Mouse (Mus musculus): ENCODE data around the gene Macf1. TPM values are rescaled to one million over a fixed set of nuclear protein-coding genes. Genes with fewer than 3 reads are reported as not detected.
A peak's percentile ranks its signal among the peaks of the same experiment; 100 is the strongest.

Macf1 gene
- polyA plus RNA-seq, 1 experiment from 2014 or later: 108 TPM

DNA sequence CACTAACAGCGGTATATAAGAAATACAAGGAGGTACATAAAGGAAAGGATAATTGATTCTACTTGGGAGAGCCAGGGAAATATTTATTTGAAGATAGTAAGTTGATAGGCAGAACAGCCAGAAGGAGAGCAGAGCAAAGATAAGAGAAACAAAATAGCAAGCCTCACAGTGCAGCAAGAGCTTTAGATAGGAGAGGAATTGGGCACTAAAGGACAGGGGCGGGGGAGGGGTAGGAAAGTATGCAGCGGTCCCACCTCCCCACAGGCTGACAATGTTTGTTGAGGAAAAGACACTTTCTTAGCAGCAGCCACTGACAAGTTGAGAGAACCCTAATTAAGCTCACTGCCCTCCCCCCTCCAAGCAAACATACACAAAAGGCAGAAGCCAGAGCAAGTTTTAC is 131.5 kb downstream of the Macf1 start:
- Histone ChIP-seq H3K36me3 (ENCODE audit: control insufficient read depth, insufficient read depth, low read length) (no peaks in the 10 kb centered on the region), H3K9me3 (replicated peaks; ENCODE audit: control insufficient read depth, low read length) (no peaks in the 10 kb centered on the region), H3K9ac (ENCODE audit: low read depth, low read length) (no peak overlapping the region), H3K4me2 (peak overlapping the region; percentile 35), H3K4me3 (ENCODE audit: low read depth, low read length) (no peak overlapping the region), H3K4me1 (ENCODE audit: control insufficient read depth, insufficient read depth, low read length) (peaks cover 35% of the 10 kb centered on the region), H3K27ac (ENCODE audit: low read depth, low read length) (peak overlapping the region; percentile 38), H3K27me3 (ENCODE audit: control insufficient read depth, insufficient read depth, low read length) (no peaks in the 10 kb centered on the region)
- ATAC-seq (replicated peaks; ENCODE audit: insufficient number of reproducible peaks, low FRiP score, low TSS enrichment): peak; percentile 57; the same call in 1 of the 2 replicates
- 6% methylated on average over 3 of the region's 3 CpGs for WGBS (ENCODE audit: insufficient replicate concordance)

DNA sequence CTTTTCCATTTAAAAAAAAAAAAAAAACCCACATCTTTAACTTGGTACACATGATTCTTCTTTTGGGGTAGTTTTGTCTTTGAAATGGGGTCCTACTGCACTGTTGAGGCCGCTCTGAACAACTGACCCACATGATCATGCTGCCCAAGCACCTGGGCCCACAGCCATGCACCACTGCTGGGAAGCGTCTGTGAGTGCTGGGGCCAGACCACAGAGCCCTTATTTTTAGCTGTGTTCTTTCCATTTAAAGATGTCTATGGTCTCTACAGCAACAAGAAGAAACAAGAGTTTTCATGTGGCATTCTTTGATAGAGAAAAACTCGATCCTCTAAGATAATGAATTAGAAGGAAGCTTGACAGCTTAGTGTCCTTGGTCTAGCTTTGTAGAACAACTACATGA is 135.8 kb downstream of the Macf1 start:
- Histone ChIP-seq H3K4me3 (ENCODE audit: low read depth, low read length) (no peak overlapping the region), H3K27ac (ENCODE audit: low read depth, low read length) (no peak overlapping the region), H3K4me1 (ENCODE audit: control insufficient read depth, insufficient read depth, low read length) (peaks cover 12% of the 10 kb centered on the region), H3K27me3 (ENCODE audit: control insufficient read depth, insufficient read depth, low read length) (no peaks in the 10 kb centered on the region), H3K9me3 (replicated peaks; ENCODE audit: control insufficient read depth, low read length) (no peaks in the 10 kb centered on the region), H3K4me2 (no peak overlapping the region), H3K36me3 (ENCODE audit: control insufficient read depth, insufficient read depth, low read length) (peaks cover 3% of the 10 kb centered on the region; the same call in 1 of the 2 replicates), H3K9ac (ENCODE audit: low read depth, low read length) (no peak overlapping the region)
- no peak for ATAC-seq (replicated peaks; ENCODE audit: insufficient number of reproducible peaks, low FRiP score, low TSS enrichment)
- WGBS (ENCODE audit: insufficient replicate concordance): 80% methylated on average over 3 of the region's 3 CpGs

DNA sequence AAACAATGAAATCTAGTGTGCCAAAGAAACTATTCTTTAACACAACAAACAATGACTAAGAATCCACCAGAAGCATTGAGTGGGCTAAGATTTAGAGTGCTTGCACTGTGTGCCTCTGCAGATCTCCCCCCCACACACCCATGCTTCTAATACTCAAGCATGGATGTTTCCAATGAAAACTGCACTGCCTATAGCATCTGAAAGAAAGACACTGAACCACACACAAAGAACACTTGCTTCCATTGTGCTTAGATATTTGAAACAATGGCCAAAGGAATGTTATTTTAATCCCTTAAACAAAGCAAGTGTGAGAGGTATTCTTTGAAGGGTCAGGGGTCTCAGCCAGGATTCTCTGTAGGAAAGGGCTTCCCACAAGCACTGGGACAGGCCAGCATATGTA is 140.5 kb downstream of the Macf1 start:
- Histone ChIP-seq H3K27ac (ENCODE audit: low read depth, low read length) (no peak overlapping the region), H3K4me3 (ENCODE audit: low read depth, low read length) (no peak overlapping the region), H3K4me2 (no peak overlapping the region), H3K27me3 (ENCODE audit: control insufficient read depth, insufficient read depth, low read length) (no peaks in the 10 kb centered on the region), H3K9me3 (replicated peaks; ENCODE audit: control insufficient read depth, low read length) (no peaks in the 10 kb centered on the region), H3K9ac (ENCODE audit: low read depth, low read length) (no peak overlapping the region), H3K36me3 (ENCODE audit: control insufficient read depth, insufficient read depth, low read length) (peaks cover 5% of the 10 kb centered on the region; the same call in 1 of the 2 replicates), H3K4me1 (ENCODE audit: control insufficient read depth, insufficient read depth, low read length) (no peaks in the 10 kb centered on the region)
- no peak for ATAC-seq (replicated peaks; ENCODE audit: insufficient number of reproducible peaks, low FRiP score, low TSS enrichment)

DNA sequence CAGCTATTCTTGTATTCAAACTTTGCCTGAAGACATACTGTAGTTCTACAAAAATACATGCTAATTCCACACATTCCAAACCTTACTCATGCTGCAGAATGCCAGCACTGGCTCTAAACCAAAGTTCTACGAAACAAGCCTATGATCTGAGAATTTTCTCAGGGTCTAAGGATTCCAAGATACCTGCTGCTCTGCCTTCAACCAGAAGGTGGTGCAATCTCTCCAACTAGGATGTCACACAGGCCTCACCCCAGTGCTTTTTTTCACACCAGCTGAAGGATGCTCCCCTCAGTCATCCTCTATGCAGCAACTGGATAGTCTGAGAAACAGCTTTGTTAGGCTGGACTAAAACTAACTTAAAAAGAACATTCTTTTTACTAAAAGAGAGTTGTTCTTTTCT is 148.9 kb downstream of the Macf1 start:
- Histone ChIP-seq H3K36me3 (ENCODE audit: control insufficient read depth, insufficient read depth, low read length) (peaks cover 6% of the 10 kb centered on the region), H3K9me3 (replicated peaks; ENCODE audit: control insufficient read depth, low read length) (no peaks in the 10 kb centered on the region)
- WGBS (ENCODE audit: insufficient replicate concordance): 57% methylated on average over 1 of the region's 1 CpGs

DNA sequence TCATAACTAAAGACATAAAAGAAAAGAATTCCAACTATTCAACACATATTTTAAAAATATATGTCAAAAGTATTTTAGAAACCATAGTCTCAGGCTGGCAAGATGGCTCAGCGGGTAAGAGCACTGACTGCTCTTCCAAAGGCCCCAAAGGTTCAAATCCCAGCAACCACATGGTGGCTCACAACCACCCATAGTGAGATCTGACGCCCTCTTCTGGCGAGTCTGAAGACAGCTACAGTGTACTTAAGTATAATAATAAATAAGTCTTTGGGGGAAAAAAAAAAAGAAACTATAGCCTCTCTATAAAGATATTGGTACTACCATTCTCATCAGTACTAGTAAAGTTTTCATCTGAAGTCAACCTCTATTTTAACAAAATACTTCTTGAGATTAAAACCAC is 152.2 kb downstream of the Macf1 start:
- no peak for ATAC-seq (replicated peaks; ENCODE audit: insufficient number of reproducible peaks, low FRiP score, low TSS enrichment)
- no peak overlapping the region for H3K4me2 ChIP-seq
- no peaks in the 10 kb centered on the region for H3K9me3 ChIP-seq (replicated peaks; ENCODE audit: control insufficient read depth, low read length)
- H3K4me1 ChIP-seq (ENCODE audit: control insufficient read depth, insufficient read depth, low read length): peaks cover 17% of the 10 kb centered on the region
- 40% methylated on average over 3 of the region's 3 CpGs for WGBS (ENCODE audit: insufficient replicate concordance)
- H3K36me3 ChIP-seq (ENCODE audit: control insufficient read depth, insufficient read depth, low read length): no peaks in the 10 kb centered on the region
- no peaks in the 10 kb centered on the region for H3K27me3 ChIP-seq (ENCODE audit: control insufficient read depth, insufficient read depth, low read length)
- H3K4me3 ChIP-seq (ENCODE audit: low read depth, low read length): no peak overlapping the region
- no peak overlapping the region for H3K27ac ChIP-seq (ENCODE audit: low read depth, low read length)
- no peak overlapping the region for H3K9ac ChIP-seq (ENCODE audit: low read depth, low read length)

More for the DNA sequence above, 148.9 kb downstream of the Macf1 start:
- Histone ChIP-seq H3K9ac (ENCODE audit: low read depth, low read length) (no peak overlapping the region), H3K4me2 (no peak overlapping the region), H3K27me3 (ENCODE audit: control insufficient read depth, insufficient read depth, low read length) (no peaks in the 10 kb centered on the region), H3K4me1 (ENCODE audit: control insufficient read depth, insufficient read depth, low read length) (no peaks in the 10 kb centered on the region), H3K4me3 (ENCODE audit: low read depth, low read length) (no peak overlapping the region), H3K27ac (ENCODE audit: low read depth, low read length) (no peak overlapping the region)
- ATAC-seq (replicated peaks; ENCODE audit: insufficient number of reproducible peaks, low FRiP score, low TSS enrichment): no peak

DNA sequence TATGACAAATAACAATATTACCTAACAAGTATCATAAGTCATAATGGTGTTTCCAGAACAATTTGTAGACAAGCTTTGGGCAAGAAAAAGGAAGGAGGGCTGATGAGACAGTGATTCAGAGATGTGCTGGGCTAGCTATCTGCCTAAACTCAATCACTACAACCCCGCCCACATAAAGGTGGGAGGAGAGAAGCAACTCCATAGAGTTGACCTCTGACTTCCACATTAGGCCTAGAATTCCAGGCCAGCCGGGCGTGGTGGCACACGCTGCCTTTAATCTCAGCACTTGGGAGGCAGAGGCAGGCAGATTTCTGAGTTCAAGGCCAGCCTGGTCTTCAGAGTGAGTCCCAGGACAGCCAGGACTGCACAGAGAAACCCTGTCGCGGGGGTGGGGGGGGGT is 153.2 kb downstream of the Macf1 start:
- H3K9me3 ChIP-seq (replicated peaks; ENCODE audit: control insufficient read depth, low read length): no peaks in the 10 kb centered on the region
- no peak overlapping the region for H3K27ac ChIP-seq (ENCODE audit: low read depth, low read length)
- H3K4me1 ChIP-seq (ENCODE audit: control insufficient read depth, insufficient read depth, low read length): peaks cover 22% of the 10 kb centered on the region
- 80% methylated on average over 5 of the region's 6 CpGs for WGBS (ENCODE audit: insufficient replicate concordance)
- no peaks in the 10 kb centered on the region for H3K27me3 ChIP-seq (ENCODE audit: control insufficient read depth, insufficient read depth, low read length)
- no peak overlapping the region for H3K9ac ChIP-seq (ENCODE audit: low read depth, low read length)
- ATAC-seq (replicated peaks; ENCODE audit: insufficient number of reproducible peaks, low FRiP score, low TSS enrichment): no peak
- H3K4me2 ChIP-seq: no peak overlapping the region
- no peak overlapping the region for H3K4me3 ChIP-seq (ENCODE audit: low read depth, low read length)
- H3K36me3 ChIP-seq (ENCODE audit: control insufficient read depth, insufficient read depth, low read length): no peaks in the 10 kb centered on the region

DNA sequence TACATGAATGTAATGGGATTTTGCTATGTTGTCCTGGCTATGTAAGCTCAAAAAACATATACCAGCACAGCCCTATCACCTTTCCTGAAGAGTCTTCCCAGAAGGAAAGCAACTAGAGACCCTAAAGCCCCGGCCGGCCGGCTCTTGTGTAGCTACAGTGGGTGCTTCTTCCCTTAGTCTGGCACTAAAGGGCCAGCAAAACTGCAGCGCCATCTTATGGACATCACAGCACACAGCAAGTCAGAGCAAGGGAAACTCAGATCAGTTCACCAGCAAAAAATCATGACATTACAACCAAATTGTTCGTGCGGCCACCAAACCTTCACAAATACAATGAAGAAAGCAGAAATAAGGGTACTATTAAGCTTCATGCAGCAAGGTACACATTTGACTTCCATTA is 154.9 kb downstream of the Macf1 start:
- Histone ChIP-seq H3K4me1 (ENCODE audit: control insufficient read depth, insufficient read depth, low read length) (peaks cover 27% of the 10 kb centered on the region), H3K9me3 (replicated peaks; ENCODE audit: control insufficient read depth, low read length) (no peaks in the 10 kb centered on the region), H3K4me2 (no peak overlapping the region), H3K36me3 (ENCODE audit: control insufficient read depth, insufficient read depth, low read length) (no peaks in the 10 kb centered on the region), H3K27ac (ENCODE audit: low read depth, low read length) (no peak overlapping the region), H3K9ac (ENCODE audit: low read depth, low read length) (no peak overlapping the region), H3K4me3 (ENCODE audit: low read depth, low read length) (no peak overlapping the region), H3K27me3 (ENCODE audit: control insufficient read depth, insufficient read depth, low read length) (no peaks in the 10 kb centered on the region)
- WGBS (ENCODE audit: insufficient replicate concordance): 54% methylated on average over 6 of the region's 6 CpGs
- ATAC-seq (replicated peaks; ENCODE audit: insufficient number of reproducible peaks, low FRiP score, low TSS enrichment): no peak

DNA sequence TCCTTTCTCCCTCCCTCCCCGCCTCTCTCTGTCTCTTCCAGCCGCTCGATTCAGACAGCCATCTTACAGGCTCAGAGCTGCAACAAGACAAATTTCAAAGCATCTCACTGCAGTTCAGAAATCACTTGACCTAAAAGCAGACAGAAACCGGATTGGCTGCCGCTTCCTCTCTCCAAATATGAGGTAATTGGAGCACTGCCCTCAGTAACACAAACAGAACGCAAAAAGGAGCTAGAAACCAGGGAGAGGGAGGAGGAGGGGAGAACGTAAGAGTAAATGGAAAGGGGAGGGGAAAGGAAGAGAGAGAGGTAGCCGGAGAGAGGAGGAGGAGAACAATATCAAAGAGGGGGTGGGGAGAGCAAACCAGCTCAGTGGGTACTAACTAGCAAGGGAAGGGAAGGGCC is 156.6 kb downstream of the Macf1 start:
- no peaks in the 10 kb centered on the region for H3K27me3 ChIP-seq (ENCODE audit: control insufficient read depth, insufficient read depth, low read length)
- no peaks in the 10 kb centered on the region for H3K9me3 ChIP-seq (replicated peaks; ENCODE audit: control insufficient read depth, low read length)
- peak overlapping the region; percentile 18; the same call in 1 of the 2 replicates for H3K4me3 ChIP-seq (ENCODE audit: low read depth, low read length)
- H3K9ac ChIP-seq (ENCODE audit: low read depth, low read length): peak overlapping the region; percentile 52
- 9% methylated on average over 8 of the region's 8 CpGs for whole genome bisulfite sequencing (ENCODE audit: insufficient replicate concordance)
- H3K27ac ChIP-seq (ENCODE audit: low read depth, low read length): peak overlapping the region; percentile 59
- H3K36me3 ChIP-seq (ENCODE audit: control insufficient read depth, insufficient read depth, low read length): no peaks in the 10 kb centered on the region
- ATAC-seq (replicated peaks; ENCODE audit: insufficient number of reproducible peaks, low FRiP score, low TSS enrichment): 0 out of 2 replicates have a peak, but pooled peaks have one; percentile 16
- H3K4me2 ChIP-seq: peak overlapping the region; percentile 54
- H3K4me1 ChIP-seq (ENCODE audit: control insufficient read depth, insufficient read depth, low read length): peaks cover 34% of the 10 kb centered on the region

DNA sequence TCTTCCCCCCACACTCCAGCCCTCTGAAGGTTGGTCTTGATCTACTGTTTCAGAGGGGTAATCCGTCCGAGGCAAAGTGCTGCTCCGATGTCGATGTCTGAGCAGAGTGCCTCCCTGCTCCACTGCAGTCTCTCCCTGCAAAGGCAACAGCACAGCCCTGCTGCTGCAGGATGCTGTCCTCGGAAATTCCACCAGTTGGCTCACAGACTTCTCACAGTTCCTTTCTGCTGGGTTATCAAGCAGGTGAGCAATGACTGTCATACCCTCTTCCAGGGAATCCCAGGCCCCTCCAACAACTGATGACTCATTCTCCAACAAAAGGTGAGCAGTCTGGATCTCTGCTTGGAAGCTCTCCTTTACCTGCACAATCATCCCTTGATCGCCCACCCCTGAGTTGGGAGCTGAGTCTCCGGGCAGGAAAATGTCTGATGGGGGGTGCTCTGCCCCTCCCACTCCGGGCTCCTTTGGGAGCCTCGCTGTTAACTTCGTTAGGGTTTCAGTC is 157.3 kb downstream of the Macf1 start:
- no peaks in the 10 kb centered on the region for H3K9me3 ChIP-seq (replicated peaks; ENCODE audit: control insufficient read depth, low read length)
- peak overlapping the region; percentile 59 for H3K27ac ChIP-seq (ENCODE audit: low read depth, low read length)
- H3K4me3 ChIP-seq (ENCODE audit: low read depth, low read length): no peak overlapping the region
- H3K4me1 ChIP-seq (ENCODE audit: control insufficient read depth, insufficient read depth, low read length): peaks cover 34% of the 10 kb centered on the region
- ATAC-seq (replicated peaks; ENCODE audit: insufficient number of reproducible peaks, low FRiP score, low TSS enrichment): 0 out of 2 replicates have a peak, but pooled peaks have one; percentile 25
- H3K36me3 ChIP-seq (ENCODE audit: control insufficient read depth, insufficient read depth, low read length): no peaks in the 10 kb centered on the region
- no peak overlapping the region for H3K9ac ChIP-seq (ENCODE audit: low read depth, low read length)
- no peaks in the 10 kb centered on the region for H3K27me3 ChIP-seq (ENCODE audit: control insufficient read depth, insufficient read depth, low read length)
- WGBS (ENCODE audit: insufficient replicate concordance): 42% methylated on average over 10 of the region's 10 CpGs
- peak overlapping the region; percentile 54 for H3K4me2 ChIP-seq

All from heart, embryonic 11.5 days (tissue).